8 mouse cellular contexts compared by ENCODE assay signal in genomic region chr16:28445800-28446333, GRCm38 (mm10).
A peak's percentile ranks its signal among the peaks of the same experiment; 100 is the strongest.
DNase-seq lines count a peak whose midpoint lies in the region; ATAC-seq lines count a peak whose summit lies in the region.

No protein-coding gene starts in this region.

- WGBS in heart, embryonic 13.5 days, result under 1% methylated on average over 42 of the region's 42 CpGs
- 0% methylated on average over 42 of the region's 42 CpGs for WGBS in forebrain, embryonic 13.5 days

- intact Hi-C loops in left cerebral cortex, postnatal 36 days (cut with DNase I), result loop anchor here (5.0 kb wide), 2 partner anchors 46 to 974 kb away; no protein-coding TSS in a partner anchor

- no peaks in the 10 kb centered on the region for H3K36me3 ChIP-seq in heart, embryonic 13.5 days
- no peaks in the 10 kb centered on the region for H3K36me3 ChIP-seq in forebrain, embryonic 13.5 days (ENCODE audit: poor library complexity, severe bottlenecking)

- peak overlapping the region; percentile 69 for H3K4me3 ChIP-seq in heart, embryonic 13.5 days
- peak overlapping the region; percentile 75 for H3K4me3 ChIP-seq in forebrain, embryonic 13.5 days

- H3K9me3 ChIP-seq in heart, embryonic 13.5 days, result no peaks in the 10 kb centered on the region
- H3K9me3 ChIP-seq in forebrain, embryonic 13.5 days (replicated peaks), result no peaks in the 10 kb centered on the region

- H3K9ac ChIP-seq in heart, embryonic 13.5 days, result peak overlapping the region; percentile 76
- peak overlapping the region; percentile 77 for H3K9ac ChIP-seq in forebrain, embryonic 13.5 days

- H3K4me2 ChIP-seq in heart, embryonic 13.5 days, result peak overlapping the region; percentile 99
- H3K4me2 ChIP-seq in forebrain, embryonic 13.5 days, result peak overlapping the region; percentile 97

- ATAC-seq in heart, embryonic 13.5 days (ENCODE audit: extremely low read depth, insufficient number of reproducible peaks, low FRiP score, low TSS enrichment), result no peak; the same call in 1 of the 2 replicates
- peak; percentile 61 for ATAC-seq in forebrain, embryonic 13.5 days

- peaks cover 16% of the 10 kb centered on the region; the same call in 1 of the 2 replicates for H3K4me1 ChIP-seq in heart, embryonic 13.5 days
- H3K4me1 ChIP-seq in forebrain, embryonic 13.5 days, result peaks cover 18% of the 10 kb centered on the region

- no peak overlapping the region for H3K27ac ChIP-seq in heart, embryonic 13.5 days (replicated peaks)
- peak overlapping the region; percentile 25; the same call in 1 of the 2 replicates for H3K27ac ChIP-seq in forebrain, embryonic 13.5 days

- H3K27me3 ChIP-seq in heart, embryonic 13.5 days (replicated peaks), result peaks cover 69% of the 10 kb centered on the region
- H3K27me3 ChIP-seq in forebrain, embryonic 13.5 days, result peaks cover 30% of the 10 kb centered on the region

- no peak for DNase-seq in heart, adult 18-20 months
- peak; percentile 69 for DNase-seq in brain, adult 2 months (ENCODE audit: low read depth, low spot score)
- DNase-seq in left cerebral cortex, postnatal 36 days (ENCODE audit: low spot score in 2 of 2), result peak; percentile 29 to 35
- peak; percentile 37 for DNase-seq in neural tube, embryonic 10.5 days (ENCODE audit: extremely low spot score, low spot score)
- no peak for DNase-seq in thymus, postnatal 4 days
- no peak for DNase-seq in layer of hippocampus, adult 9-10 months (ENCODE audit: low spot score)

Comparison
In these comparisons a context has a peak if more than half of its experiments do, and no peak if none do; other contexts are left out.
1. DNase-seq: peak in brain, adult 2 months (single experiment), left cerebral cortex, postnatal 36 days (2 of 2) and neural tube, embryonic 10.5 days (single experiment); none in heart, adult 18-20 months (0 of 2), thymus, postnatal 4 days (single experiment) and layer of hippocampus, adult 9-10 months (single experiment).